Mouse (Mus musculus) CH12.LX (cell line): ENCODE results near the gene Zfp423. TPM values are rescaled to one million over a fixed set of nuclear protein-coding genes. Genes with fewer than 3 reads are reported as not detected.

Experiments
- DNase-seq: peaks from one replicate; pipeline ENCODE4 v3.0.0-alpha.2; 2013; ENCODE audit errors: extremely low read depth
- H3K27ac ChIP-seq: 2 replicates; pipeline ENCODE4 v1.5.1; 2012; ENCODE audit warnings: low read depth, mild to moderate bottlenecking, control low read depth, moderate library complexity; ENCODE audit not compliant: insufficient read depth
- H3K27me3 ChIP-seq: replicated peaks from 2 replicates; pipeline ENCODE3; 2012; ENCODE audit warnings: inconsistent platforms
- H3K36me3 ChIP-seq, 2 experiments: replicated peaks in 1 of 2; 2 replicates each; pipeline versions ENCODE3 to v1.6.1; 2012; ENCODE audit warnings: inconsistent platforms in 1 of 2, low read length in 1 of 2, mild to moderate bottlenecking in 1 of 2, mixed read lengths in 1 of 2, moderate library complexity in 1 of 2; ENCODE audit not compliant: control insufficient read depth in 1 of 2, insufficient read depth in 1 of 2
- H3K4me1 ChIP-seq, 2 experiments: 2 replicates each; pipeline ENCODE4 v1.6.1; 2012; ENCODE audit warnings: inconsistent platforms in 1 of 2, moderate library complexity in 1 of 2; ENCODE audit not compliant: insufficient read depth in 2 of 2, control insufficient read depth in 1 of 2
- H3K4me2 ChIP-seq: 2 replicates; pipeline ENCODE4 v1.6.1; 2012; ENCODE audit warnings: low read depth, mild to moderate bottlenecking, control low read depth; ENCODE audit not compliant: poor library complexity, insufficient read depth, severe bottlenecking
- H3K4me3 ChIP-seq, 3 experiments: fragments of 150-350 bp in 1 of 3; sonication (generic) in 1 of 3; replicated peaks in 1 of 3; 2 replicates each; pipeline versions ENCODE3 to v1.5.1; 2011 to 2012; ENCODE audit warnings: low read depth in 2 of 3, low read length in 2 of 3, mild to moderate bottlenecking in 2 of 3, moderate library complexity in 2 of 3, control low read depth in 1 of 3, improper control_type of control experiment in 1 of 3, inconsistent platforms in 1 of 3, mixed read lengths in 1 of 3; ENCODE audit not compliant: poor library complexity in 1 of 3
- H3K79me2 ChIP-seq: replicated peaks from 2 replicates; pipeline ENCODE4 v1.6.1; 2012; ENCODE audit warnings: mild to moderate bottlenecking, moderate library complexity; ENCODE audit not compliant: control insufficient read depth, poor library complexity, insufficient read depth, severe bottlenecking; ENCODE audit errors: extremely low read depth
- H3K9ac ChIP-seq: 2 replicates; pipeline ENCODE4 v1.6.1; 2012; ENCODE audit warnings: low read depth, mild to moderate bottlenecking, control low read depth, moderate library complexity; ENCODE audit not compliant: insufficient read depth
- H3K9me3 ChIP-seq: replicated peaks from 2 replicates; pipeline ENCODE3; 2012; ENCODE audit warnings: low read length, inconsistent platforms, mixed read lengths
- BHLHE40 ChIP-seq: IDR thresholded peaks from 2 replicates; pipeline ENCODE4 v1.6.1; 2011; ENCODE audit warnings: mild to moderate bottlenecking, low read depth, low read length, improper control_type of control experiment
- CTCF ChIP-seq, 2 experiments: IDR thresholded peaks in 1 of 2; conservative IDR thresholded peaks in 1 of 2; 2 replicates each; pipeline ENCODE4 v1.5.1; 2011 to 2012; ENCODE audit warnings: low read depth in 2 of 2, low read length in 2 of 2, improper control_type of control experiment in 1 of 2, inconsistent platforms in 1 of 2, mild to moderate bottlenecking in 1 of 2, moderate library complexity in 1 of 2
- ETS1 ChIP-seq: conservative IDR thresholded peaks from 2 replicates; pipeline ENCODE4 v1.6.1; 2012; ENCODE audit warnings: low read depth, mild to moderate bottlenecking, inconsistent platforms, low read length, improper control_type of control experiment, moderate library complexity
- JUN ChIP-seq: IDR thresholded peaks from 2 replicates; pipeline ENCODE4 v1.6.1; 2011; ENCODE audit warnings: low read depth, mild to moderate bottlenecking, low read length, improper control_type of control experiment, moderate library complexity; ENCODE audit not compliant: insufficient read depth
- JUND ChIP-seq: conservative IDR thresholded peaks from 2 replicates; pipeline ENCODE4 v1.6.1; 2011; ENCODE audit warnings: low read depth, low read length, improper control_type of control experiment
- MAFK ChIP-seq: IDR thresholded peaks from 2 replicates; pipeline ENCODE4 v1.6.1; 2011; ENCODE audit warnings: low read length, improper control_type of control experiment; ENCODE audit not compliant: insufficient replicate concordance
- POLR2AphosphoS2 ChIP-seq: IDR thresholded peaks from 2 replicates; pipeline ENCODE4 v1.6.1; 2011; ENCODE audit warnings: low read depth, low read length, improper control_type of control experiment
- RCOR1 ChIP-seq: conservative IDR thresholded peaks from 2 replicates; pipeline ENCODE4 v1.6.1; 2012; ENCODE audit warnings: low read depth, mild to moderate bottlenecking, inconsistent platforms, low read length, improper control_type of control experiment
- SMC3 ChIP-seq: IDR thresholded peaks from 2 replicates; pipeline ENCODE4 v1.6.1; 2011; ENCODE audit warnings: low read depth, low read length, improper control_type of control experiment
- TCF12 ChIP-seq: IDR thresholded peaks from 2 replicates; pipeline ENCODE4 v1.6.1; 2014; ENCODE audit warnings: low read depth, mild to moderate bottlenecking, inconsistent platforms, low read length, improper control_type of control experiment
- UBTF ChIP-seq: IDR thresholded peaks from 2 replicates; pipeline ENCODE4 v1.6.1; 2012; ENCODE audit warnings: low read depth, mild to moderate bottlenecking, inconsistent platforms, low read length, improper control_type of control experiment, moderate library complexity
- USF1 ChIP-seq: IDR thresholded peaks from 2 replicates; pipeline ENCODE4 v1.6.1; 2014; ENCODE audit warnings: low read depth, mild to moderate bottlenecking, inconsistent platforms, low read length, improper control_type of control experiment
- USF2 ChIP-seq: conservative IDR thresholded peaks from 2 replicates; pipeline ENCODE4 v1.6.1; 2011; ENCODE audit warnings: low read depth, low read length, improper control_type of control experiment
- dilution Hi-C: fragments of 300-500 bp; cut with MboI; formaldehyde crosslinking; loops from 2 replicates; pipeline ENCODE4 v1.14.3; 2020; ENCODE audit warnings: low sequenced_read_pairs; ENCODE audit not compliant: extremely low pct_unique_long_range_greater_than_20kb, extremely low pct_ligation_motif_present
- in situ Hi-C: fragments of 300-500 bp; cut with MboI; formaldehyde crosslinking; loops from 3 replicates; pipeline ENCODE4 v1.14.3; 2019; ENCODE audit warnings: low sequenced_read_pairs, low pct_ligation_motif_present, low pct_unique_long_range_greater_than_20kb, mixed read lengths
- polyA plus RNA-seq: library from polyadenylated mRNA; unstranded; fragments of >175 nt; gene quantifications from 2 replicates; pipeline ENCODE4 v1.2.1, GENCODE M21; 2012; ENCODE audit warnings: low read depth; ENCODE audit not compliant: insufficient read length
- total RNA-seq, 2 experiments: library from RNA; depleted of rRNA; stranded (reverse); fragments of 300-350 nt in 1 of 2; fragments of >200 nt in 1 of 2; gene quantifications; 2 replicates each; pipeline ENCODE4 v1.2.3; 2012 to 2014

The Zfp423 gene
- total and polyA plus RNA-seq, 3 experiments: 0.25 to 2.7 (median 0.32) TPM

DNA sequence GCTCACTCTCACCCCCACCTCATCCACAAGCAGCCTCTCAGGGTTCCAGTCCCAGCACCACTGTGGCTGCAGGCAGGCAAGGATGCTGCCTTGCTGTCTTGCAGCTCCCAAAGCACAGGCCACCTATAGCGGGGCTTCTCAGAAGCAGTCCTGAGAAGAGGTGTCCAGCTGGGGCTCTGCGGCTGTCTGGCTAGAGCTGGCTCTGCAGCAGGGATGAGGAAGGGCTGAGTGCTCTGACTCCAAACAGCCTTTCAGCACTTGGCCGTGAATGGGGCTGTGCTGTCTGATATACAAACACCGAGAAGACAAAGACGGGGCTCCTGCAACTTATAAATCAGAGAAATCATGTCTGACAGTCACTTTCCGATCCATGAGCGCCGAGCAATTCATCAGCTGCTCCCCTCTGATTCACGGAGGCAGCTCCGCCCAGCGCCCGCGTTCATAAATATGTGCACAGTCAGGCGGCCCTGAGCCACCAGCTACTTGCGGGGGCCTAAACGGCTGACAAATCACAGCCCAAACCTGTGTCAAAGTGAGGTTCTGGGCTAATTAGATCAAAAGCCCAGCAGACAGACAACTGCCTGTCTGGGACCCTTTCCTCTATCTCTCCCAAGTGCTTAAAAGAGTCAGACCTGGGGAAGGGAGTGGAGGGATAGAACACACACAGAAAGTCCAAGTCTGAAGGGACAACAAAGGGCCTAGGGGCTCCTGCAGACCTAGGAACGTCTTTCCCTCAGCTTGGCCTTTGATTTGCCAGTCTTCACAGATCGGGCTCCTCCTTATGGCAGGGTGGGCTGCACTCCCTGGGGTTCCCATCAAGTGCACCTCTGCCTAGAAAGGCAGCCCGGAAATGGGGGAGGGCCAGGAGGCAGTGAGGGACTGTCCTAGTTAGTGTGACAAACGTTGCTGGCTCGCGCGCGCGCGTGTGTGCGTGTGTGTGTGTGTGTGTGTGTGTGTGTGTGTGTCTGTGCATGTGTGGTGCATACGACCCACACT, 269.0 kb downstream of the Zfp423 start:
- no peaks in the 10 kb centered on the region for H3K9me3 ChIP-seq
- no peaks in the 10 kb centered on the region for H3K27me3 ChIP-seq
- H3K4me1 ChIP-seq: peaks cover 6 to 60% of the 10 kb centered on the region in 2 experiments
- no peaks in the 10 kb centered on the region for H3K79me2 ChIP-seq
- dilution Hi-C loops: no loop called here
- H3K36me3 ChIP-seq: peaks cover 0 to 1% of the 10 kb centered on the region in 2 experiments
- no peak overlapping the region for H3K27ac ChIP-seq
- TF ChIP-seq USF1 (no peak), CTCF (conservative IDR thresholded peaks at IDR 0.05 in 1 of 2, IDR thresholded peaks at IDR 0.05 in 1 of 2; ENCODE audit: low read depth in 2 of 2, low read length in 2 of 2) (no peak), JUND (no peak), POLR2AphosphoS2 (no peak), SMC3 (no peak), ETS1 (no peak), UBTF (no peak), MAFK (no peak), RCOR1 (no peak), USF2 (no peak)
- no peak for DNase-seq
- H3K4me3 ChIP-seq: no peak overlapping the region
- in situ Hi-C loops: no loop called here
- H3K9ac ChIP-seq: no peak overlapping the region
- no peak overlapping the region for H3K4me2 ChIP-seq

- Histone ChIP-seq H3K79me2 (no peaks in the 10 kb centered on the region), H3K4me1 (peaks cover 6 to 49% of the 10 kb centered on the region in 2 experiments), H3K4me3 (no peak overlapping the region), H3K9ac (no peak overlapping the region), H3K27me3 (no peaks in the 10 kb centered on the region), H3K4me2 (no peak overlapping the region), H3K36me3 (peaks cover 0 to 1% of the 10 kb centered on the region in 2 experiments), H3K27ac (no peak overlapping the region), H3K9me3 (no peaks in the 10 kb centered on the region)
- no peak for TF ChIP-seq JUND
- no peak for TF ChIP-seq JUN
- TF ChIP-seq TCF12: no peak
- TF ChIP-seq BHLHE40: peak; percentile 36
- TF ChIP-seq MAFK: no peak
- in situ Hi-C loops (no loop called here), dilution Hi-C loops (no loop called here)
- no peak for DNase-seq
These were observed 270.2 kb downstream of the Zfp423 start for GRCm38 (mm10) chr8:87689192-87689591.
